Mouse (Mus musculus) CH12.LX (cell line): ENCODE data around the gene AC134908.4. TPM values are rescaled to one million over a fixed set of nuclear protein-coding genes. Genes with fewer than 3 reads are reported as not detected.
A peak's percentile ranks its signal among the peaks of the same experiment; 100 is the strongest.

ENCODE experiments used
- DNase-seq: peaks from one replicate; pipeline ENCODE4 v3.0.0-alpha.2; 2013; ENCODE audit errors: extremely low read depth
- H3K27ac ChIP-seq: 2 replicates; pipeline ENCODE4 v1.5.1; 2012; ENCODE audit warnings: low read depth, mild to moderate bottlenecking, control low read depth, moderate library complexity; ENCODE audit not compliant: insufficient read depth
- H3K27me3 ChIP-seq: replicated peaks from 2 replicates; pipeline ENCODE3; 2012; ENCODE audit warnings: inconsistent platforms
- H3K36me3 ChIP-seq, 2 experiments: replicated peaks in 1 of 2; 2 replicates each; pipeline versions ENCODE3 to v1.6.1; 2012; ENCODE audit warnings: inconsistent platforms in 1 of 2, low read length in 1 of 2, mild to moderate bottlenecking in 1 of 2, mixed read lengths in 1 of 2, moderate library complexity in 1 of 2; ENCODE audit not compliant: control insufficient read depth in 1 of 2, insufficient read depth in 1 of 2
- H3K4me1 ChIP-seq, 2 experiments: 2 replicates each; pipeline ENCODE4 v1.6.1; 2012; ENCODE audit warnings: inconsistent platforms in 1 of 2, moderate library complexity in 1 of 2; ENCODE audit not compliant: insufficient read depth in 2 of 2, control insufficient read depth in 1 of 2
- H3K4me2 ChIP-seq: 2 replicates; pipeline ENCODE4 v1.6.1; 2012; ENCODE audit warnings: low read depth, mild to moderate bottlenecking, control low read depth; ENCODE audit not compliant: poor library complexity, insufficient read depth, severe bottlenecking
- H3K4me3 ChIP-seq, 3 experiments: fragments of 150-350 bp in 1 of 3; sonication (generic) in 1 of 3; replicated peaks in 1 of 3; 2 replicates each; pipeline versions ENCODE3 to v1.5.1; 2011 to 2012; ENCODE audit warnings: low read depth in 2 of 3, low read length in 2 of 3, mild to moderate bottlenecking in 2 of 3, moderate library complexity in 2 of 3, control low read depth in 1 of 3, improper control_type of control experiment in 1 of 3, inconsistent platforms in 1 of 3, mixed read lengths in 1 of 3; ENCODE audit not compliant: poor library complexity in 1 of 3
- H3K79me2 ChIP-seq: replicated peaks from 2 replicates; pipeline ENCODE4 v1.6.1; 2012; ENCODE audit warnings: mild to moderate bottlenecking, moderate library complexity; ENCODE audit not compliant: control insufficient read depth, poor library complexity, insufficient read depth, severe bottlenecking; ENCODE audit errors: extremely low read depth
- H3K9ac ChIP-seq: 2 replicates; pipeline ENCODE4 v1.6.1; 2012; ENCODE audit warnings: low read depth, mild to moderate bottlenecking, control low read depth, moderate library complexity; ENCODE audit not compliant: insufficient read depth
- H3K9me3 ChIP-seq: replicated peaks from 2 replicates; pipeline ENCODE3; 2012; ENCODE audit warnings: low read length, inconsistent platforms, mixed read lengths
- CHD1 ChIP-seq: IDR thresholded peaks from 2 replicates; pipeline ENCODE4 v1.6.1; 2012; ENCODE audit warnings: low read depth, low read length, improper control_type of control experiment, inconsistent platforms
- CHD2 ChIP-seq: IDR thresholded peaks from 2 replicates; pipeline ENCODE4 v1.6.1; 2011; ENCODE audit warnings: low read length, improper control_type of control experiment
- EP300 ChIP-seq: IDR thresholded peaks from 2 replicates; pipeline ENCODE4 v1.6.1; 2011; ENCODE audit warnings: low read length, improper control_type of control experiment
- IRF4 ChIP-seq: IDR thresholded peaks from 2 replicates; pipeline ENCODE4 v1.6.1; 2014; ENCODE audit warnings: low read depth, mild to moderate bottlenecking, inconsistent platforms, low read length, improper control_type of control experiment
- MAFK ChIP-seq: IDR thresholded peaks from 2 replicates; pipeline ENCODE4 v1.6.1; 2011; ENCODE audit warnings: low read length, improper control_type of control experiment; ENCODE audit not compliant: insufficient replicate concordance
- MAZ ChIP-seq: IDR thresholded peaks from 2 replicates; pipeline ENCODE4 v1.6.1; 2012; ENCODE audit warnings: low read depth, mild to moderate bottlenecking, inconsistent platforms, low read length, improper control_type of control experiment, moderate library complexity
- MEF2A ChIP-seq: IDR thresholded peaks from 2 replicates; pipeline ENCODE4 v1.6.1; 2014; ENCODE audit warnings: low read depth, mild to moderate bottlenecking, inconsistent platforms, low read length, improper control_type of control experiment, borderline replicate concordance
- POLR2AphosphoS2 ChIP-seq: IDR thresholded peaks from 2 replicates; pipeline ENCODE4 v1.6.1; 2011; ENCODE audit warnings: low read depth, low read length, improper control_type of control experiment
- ZMIZ1 ChIP-seq: IDR thresholded peaks from 2 replicates; pipeline ENCODE4 v1.6.1; 2012; ENCODE audit warnings: low read depth, mild to moderate bottlenecking, inconsistent platforms, low read length, improper control_type of control experiment
- ZNF384 ChIP-seq: IDR thresholded peaks from 2 replicates; pipeline ENCODE4 v1.6.1; 2012; ENCODE audit warnings: low read depth, low read length, improper control_type of control experiment, inconsistent platforms
- dilution Hi-C: fragments of 300-500 bp; cut with MboI; formaldehyde crosslinking; loops from 2 replicates; pipeline ENCODE4 v1.14.3; 2020; ENCODE audit warnings: low sequenced_read_pairs; ENCODE audit not compliant: extremely low pct_unique_long_range_greater_than_20kb, extremely low pct_ligation_motif_present
- in situ Hi-C: fragments of 300-500 bp; cut with MboI; formaldehyde crosslinking; loops from 3 replicates; pipeline ENCODE4 v1.14.3; 2019; ENCODE audit warnings: low sequenced_read_pairs, low pct_ligation_motif_present, low pct_unique_long_range_greater_than_20kb, mixed read lengths
- polyA plus RNA-seq: library from polyadenylated mRNA; unstranded; fragments of >175 nt; gene quantifications from 2 replicates; pipeline ENCODE4 v1.2.1, GENCODE M21; 2012; ENCODE audit warnings: low read depth; ENCODE audit not compliant: insufficient read length
- total RNA-seq, 2 experiments: library from RNA; depleted of rRNA; stranded (reverse); fragments of 300-350 nt in 1 of 2; fragments of >200 nt in 1 of 2; gene quantifications; 2 replicates each; pipeline ENCODE4 v1.2.3; 2012 to 2014

AC134908.4 gene
- total and polyA plus RNA-seq, 3 experiments, result not detected

DNA sequence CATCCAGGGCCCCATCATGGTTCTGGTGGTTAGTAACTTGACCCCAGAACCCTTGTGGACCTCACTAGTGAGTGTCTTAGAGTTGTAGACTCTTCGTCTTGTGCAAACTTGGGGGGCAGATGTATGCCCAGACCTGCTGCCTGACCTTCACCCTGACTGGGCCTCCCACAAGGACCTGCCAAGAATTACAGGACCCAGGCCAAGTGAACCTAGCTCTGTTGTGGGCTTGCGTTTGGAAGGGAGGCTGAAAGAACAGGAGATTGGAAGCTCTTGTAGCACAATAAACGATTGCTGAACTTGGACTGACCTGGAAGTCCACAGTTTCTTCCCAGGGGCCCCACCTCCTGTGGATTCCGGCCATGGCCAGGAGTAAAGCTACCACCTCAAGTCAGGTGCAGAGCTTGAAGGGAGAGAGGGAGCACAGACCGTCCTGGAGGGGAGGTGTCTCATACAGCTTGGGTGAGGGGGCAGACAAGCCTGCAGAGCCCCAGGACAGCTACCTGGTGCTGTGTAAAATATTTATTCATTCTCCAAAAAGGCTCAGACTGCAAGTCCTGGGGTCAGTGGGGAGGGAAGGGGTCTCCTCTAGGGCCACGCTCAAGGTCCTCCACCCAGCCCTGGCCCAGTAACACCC lies 38.6 kb upstream of the AC134908.4 start:
- H3K9ac ChIP-seq, result peak overlapping the region; percentile 84; the same call in 1 of the 2 replicates
- peaks cover 14% of the 10 kb centered on the region for H3K79me2 ChIP-seq
- dilution Hi-C loops (no loop called here), in situ Hi-C loops (no loop called here)
- H3K4me3 ChIP-seq, result peak overlapping the region; percentile 69 to 81 (median 71)
- no peaks in the 10 kb centered on the region for H3K27me3 ChIP-seq
- no peaks in the 10 kb centered on the region for H3K9me3 ChIP-seq
- peak overlapping the region; percentile 33 for H3K4me2 ChIP-seq
- DNase-seq, result no peak
- peaks cover 56 to 76% of the 10 kb centered on the region in 2 experiments for H3K36me3 ChIP-seq
- peaks cover 16 to 40% of the 10 kb centered on the region in 2 experiments for H3K4me1 ChIP-seq
- no peak overlapping the region for H3K27ac ChIP-seq
- TF ChIP-seq POLR2AphosphoS2, result no peak
- no peak for TF ChIP-seq IRF4
- no peak for TF ChIP-seq EP300
- no peak for TF ChIP-seq ZNF384
- no peak for TF ChIP-seq ZMIZ1
- TF ChIP-seq MAFK, result no peak
- no peak for TF ChIP-seq MAZ

DNA sequence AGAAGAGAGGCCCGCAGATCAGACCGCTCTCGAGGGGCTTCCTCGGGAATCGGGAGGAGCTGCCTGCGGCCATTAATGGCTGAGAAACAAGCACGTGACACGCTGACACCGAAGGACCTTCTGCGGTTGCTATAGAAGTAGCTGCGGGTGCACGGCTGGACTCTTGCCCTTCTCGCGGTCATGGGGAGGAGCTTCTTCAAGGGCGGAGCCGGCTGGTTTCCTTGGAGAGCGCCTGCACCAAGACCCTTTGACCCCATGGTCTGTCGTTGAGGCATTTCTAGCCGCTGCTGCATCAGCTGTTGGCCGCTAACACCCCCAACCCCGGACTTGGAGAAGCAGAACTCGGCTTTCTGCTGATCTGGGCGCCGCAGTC lies 37.8 kb upstream of the AC134908.4 start, which contains the start of gene Stub1:
Gene Stub1 (minus strand): TSS at position 114 of the 373 bp plus-strand sequence.
- H3K4me3 ChIP-seq, result peak within 1 kb of the TSS; percentile 71 to 81 (median 81)
- H3K9me3 ChIP-seq, result no peaks in the 10 kb centered on the region
- peak within 1 kb of the TSS; percentile 90 for H3K9ac ChIP-seq
- H3K4me1 ChIP-seq, result peaks cover 18 to 42% of the 10 kb centered on the region in 2 experiments
- in situ Hi-C loops, result no loop called here
- TF ChIP-seq CHD2 (0 out of 2 replicates have a peak, but pooled peaks have one; percentile 5), POLR2AphosphoS2 (0 out of 2 replicates have a peak, but pooled peaks have one; percentile 5), MEF2A (no peak), CHD1 (no peak)
- H3K4me2 ChIP-seq, result peak within 1 kb of the TSS; percentile 85
- H3K27ac ChIP-seq, result peak within 1 kb of the TSS; percentile 47
- H3K79me2 ChIP-seq, result peaks cover 14% of the 10 kb centered on the region
- H3K27me3 ChIP-seq, result no peaks in the 10 kb centered on the region
- dilution Hi-C loops, result no loop called here
- peaks cover 53 to 77% of the 10 kb centered on the region in 2 experiments for H3K36me3 ChIP-seq
- DNase-seq, result peak; percentile 58
